Mouse (Mus musculus): ENCODE measurements around the gene Olfr557. TPM values are rescaled to one million over a fixed set of nuclear protein-coding genes. Genes with fewer than 3 reads are reported as not detected.

The Olfr557 gene
- polyA plus RNA-seq (2012; rRNA removed), result not detected in 2 replicates
- polyA plus RNA-seq (2014; fragmentation: Nextera tagmentation; extraction: Ambion mirVana), result not detected in 2 replicates

DNA sequence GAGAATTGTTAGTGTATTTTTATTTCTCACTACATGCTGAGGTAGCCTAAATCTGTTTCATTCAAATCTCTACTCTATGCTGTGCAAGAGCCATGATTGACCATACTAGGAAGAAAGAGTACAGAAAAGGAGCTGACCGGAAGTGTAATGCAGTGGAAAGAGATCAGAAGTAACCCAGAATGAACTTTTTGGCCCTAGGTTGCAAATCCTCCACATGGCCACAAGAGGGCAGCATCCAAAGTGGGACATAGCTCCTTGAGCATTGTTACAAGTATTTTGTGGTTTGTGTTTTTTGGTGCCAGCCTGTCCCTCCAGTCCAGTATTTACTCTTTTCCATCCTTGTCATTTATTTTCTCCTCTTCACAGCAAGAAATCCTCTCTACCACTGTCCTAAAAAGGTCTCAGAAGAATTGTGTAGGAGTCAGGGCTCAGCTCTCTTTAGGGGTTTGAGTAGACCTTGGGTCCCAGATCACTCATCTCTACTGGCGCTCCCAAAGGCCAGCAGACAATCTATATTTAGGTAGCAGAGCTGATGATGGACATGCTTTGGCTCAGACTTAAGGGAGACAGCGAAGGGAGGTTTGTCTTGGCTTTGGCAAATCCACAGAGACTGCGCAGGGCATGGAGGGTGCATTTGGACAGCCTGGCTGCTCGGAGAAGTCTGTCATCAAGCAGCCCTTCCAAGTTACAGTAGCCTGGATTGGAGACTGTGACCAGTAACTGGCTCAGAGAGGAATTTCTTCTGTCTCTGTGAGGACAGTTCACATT is at the start of gene Olfr557:
Gene Olfr557, plus strand, starts transcription at position 553 of the 768 bp plus-strand sequence.
- Histone ChIP-seq H3K4me3 (replicated peaks; ENCODE audit: low read length) (no peak within 1 kb of the TSS), H3K9me3 (ENCODE audit: control insufficient read depth, low read length) (no peaks in the 10 kb centered on the region), H3K4me1 (ENCODE audit: control insufficient read depth, insufficient read depth, low read length) (no peaks in the 10 kb centered on the region), H3K4me2 (replicated peaks; ENCODE audit: low read depth, low read length, severe bottlenecking) (no peak within 1 kb of the TSS), H3K27me3 (ENCODE audit: control insufficient read depth, insufficient read depth, low read length) (no peaks in the 10 kb centered on the region), H3K36me3 (ENCODE audit: control insufficient read depth, insufficient read depth, low read length) (no peaks in the 10 kb centered on the region), H3K27ac (replicated peaks; ENCODE audit: low read depth, low read length) (no peak within 1 kb of the TSS), H3K9ac (ENCODE audit: low read depth, low read length, severe bottlenecking) (no peak within 1 kb of the TSS)
- WGBS, result 77% methylated on average over 5 of the region's 5 CpGs
- peak; percentile 16 for DNase-seq (ENCODE audit: low spot score)
- ATAC-seq (ENCODE audit: low FRiP score, low read depth), result no peak
- TF ChIP-seq POLR2A (IDR thresholded peaks at IDR 0.05; ENCODE audit: borderline replicate concordance, extremely low read depth, insufficient read depth, insufficient read length), result no peak

DNA sequence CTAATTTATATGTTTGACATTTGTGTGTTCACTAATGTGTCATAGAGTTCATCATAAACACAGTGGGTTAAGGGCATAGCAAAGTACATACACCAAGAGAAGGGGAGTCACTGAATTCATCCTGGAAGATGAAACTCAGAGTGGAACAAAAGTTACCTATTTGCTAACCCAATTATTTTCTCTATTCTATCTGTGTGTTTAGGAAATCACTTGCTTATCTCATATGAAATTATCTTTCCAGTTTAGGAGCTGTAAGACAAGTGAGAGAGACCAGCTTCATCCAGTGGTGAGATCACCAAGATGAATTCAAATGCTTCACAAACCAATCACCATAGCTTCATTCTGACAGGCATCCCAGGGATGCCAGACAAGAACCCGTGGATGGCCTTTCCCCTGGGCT is 37.2 kb upstream of the Olfr557 start, which contains the start of gene Olfr555:
Gene Olfr555, plus strand, starts transcription at position 301 of the 400 bp plus-strand sequence.
- Histone ChIP-seq H3K4me3 (replicated peaks; ENCODE audit: low read length) (no peak within 1 kb of the TSS), H3K4me2 (replicated peaks; ENCODE audit: low read depth, low read length, severe bottlenecking) (no peak within 1 kb of the TSS), H3K27ac (replicated peaks; ENCODE audit: low read depth, low read length) (no peak within 1 kb of the TSS), H3K4me1 (ENCODE audit: control insufficient read depth, insufficient read depth, low read length) (no peaks in the 10 kb centered on the region), H3K27me3 (ENCODE audit: control insufficient read depth, insufficient read depth, low read length) (no peaks in the 10 kb centered on the region), H3K36me3 (ENCODE audit: control insufficient read depth, insufficient read depth, low read length) (no peaks in the 10 kb centered on the region), H3K9me3 (ENCODE audit: control insufficient read depth, low read length) (no peaks in the 10 kb centered on the region), H3K9ac (ENCODE audit: low read depth, low read length, severe bottlenecking) (no peak within 1 kb of the TSS)
- TF ChIP-seq POLR2A (IDR thresholded peaks at IDR 0.05; ENCODE audit: borderline replicate concordance, extremely low read depth, insufficient read depth, insufficient read length), result no peak
- ATAC-seq (ENCODE audit: low FRiP score, low read depth) (no peak), DNase-seq (ENCODE audit: low spot score) (no peak)
- 65% methylated on average over 1 of the region's 1 CpGs for WGBS

GRCm38 (mm10) chr7:102664599-102664998 is 31.1 kb upstream of the Olfr557 start, which contains the start of gene Olfr556:
Gene Olfr556 (plus strand): TSS chr7:102664899.
- H3K4me1 ChIP-seq (ENCODE audit: control insufficient read depth, insufficient read depth, low read length), result no peaks in the 10 kb centered on the region
- H3K4me2 ChIP-seq (replicated peaks; ENCODE audit: low read depth, low read length, severe bottlenecking), result no peak within 1 kb of the TSS
- no peak within 1 kb of the TSS for H3K27ac ChIP-seq (replicated peaks; ENCODE audit: low read depth, low read length)
- no peak for DNase-seq (ENCODE audit: low spot score)
- no peak within 1 kb of the TSS for H3K4me3 ChIP-seq (replicated peaks; ENCODE audit: low read length)
- no peaks in the 10 kb centered on the region for H3K36me3 ChIP-seq (ENCODE audit: control insufficient read depth, insufficient read depth, low read length)
- WGBS, result 65% methylated on average over 3 of the region's 3 CpGs
- no peak within 1 kb of the TSS for H3K9ac ChIP-seq (ENCODE audit: low read depth, low read length, severe bottlenecking)
- TF ChIP-seq POLR2A (IDR thresholded peaks at IDR 0.05; ENCODE audit: borderline replicate concordance, extremely low read depth, insufficient read depth, insufficient read length), result no peak
- no peak for ATAC-seq (ENCODE audit: low FRiP score, low read depth)
- H3K9me3 ChIP-seq (ENCODE audit: control insufficient read depth, low read length), result no peaks in the 10 kb centered on the region
- H3K27me3 ChIP-seq (ENCODE audit: control insufficient read depth, insufficient read depth, low read length), result no peaks in the 10 kb centered on the region

GRCm38 (mm10) chr7:102665378-102665777 is 30.3 kb upstream of the Olfr557 start:
- Histone ChIP-seq H3K36me3 (ENCODE audit: control insufficient read depth, insufficient read depth, low read length) (no peaks in the 10 kb centered on the region), H3K27me3 (ENCODE audit: control insufficient read depth, insufficient read depth, low read length) (no peaks in the 10 kb centered on the region), H3K4me3 (replicated peaks; ENCODE audit: low read length) (no peak overlapping the region), H3K9ac (ENCODE audit: low read depth, low read length, severe bottlenecking) (no peak overlapping the region), H3K27ac (replicated peaks; ENCODE audit: low read depth, low read length) (no peak overlapping the region), H3K4me2 (replicated peaks; ENCODE audit: low read depth, low read length, severe bottlenecking) (no peak overlapping the region), H3K4me1 (ENCODE audit: control insufficient read depth, insufficient read depth, low read length) (no peaks in the 10 kb centered on the region), H3K9me3 (ENCODE audit: control insufficient read depth, low read length) (no peaks in the 10 kb centered on the region)
- no peak for ATAC-seq (ENCODE audit: low FRiP score, low read depth)
- peak; percentile 17 for DNase-seq (ENCODE audit: low spot score)
- 30% methylated on average over 2 of the region's 2 CpGs for WGBS
- TF ChIP-seq POLR2A (IDR thresholded peaks at IDR 0.05; ENCODE audit: borderline replicate concordance, extremely low read depth, insufficient read depth, insufficient read length), result no peak

- no peak overlapping the region for H3K4me2 ChIP-seq (replicated peaks; ENCODE audit: low read depth, low read length, severe bottlenecking)
- no peak for ATAC-seq (ENCODE audit: low FRiP score, low read depth)
- no peak for TF ChIP-seq POLR2A (IDR thresholded peaks at IDR 0.05; ENCODE audit: borderline replicate concordance, extremely low read depth, insufficient read depth, insufficient read length)
- H3K9me3 ChIP-seq (ENCODE audit: control insufficient read depth, low read length), result no peaks in the 10 kb centered on the region
- 82% methylated on average over 2 of the region's 2 CpGs for WGBS
- H3K27ac ChIP-seq (replicated peaks; ENCODE audit: low read depth, low read length), result no peak overlapping the region
- H3K4me3 ChIP-seq (replicated peaks; ENCODE audit: low read length), result no peak overlapping the region
- no peak overlapping the region for H3K9ac ChIP-seq (ENCODE audit: low read depth, low read length, severe bottlenecking)
- no peaks in the 10 kb centered on the region for H3K4me1 ChIP-seq (ENCODE audit: control insufficient read depth, insufficient read depth, low read length)
- no peak for DNase-seq (ENCODE audit: low spot score)
- H3K36me3 ChIP-seq (ENCODE audit: control insufficient read depth, insufficient read depth, low read length), result 0 out of 2 replicates have a peak, but pooled peaks cover 3% of the 10 kb centered on the region
- no peaks in the 10 kb centered on the region for H3K27me3 ChIP-seq (ENCODE audit: control insufficient read depth, insufficient read depth, low read length)
These were observed 19.5 kb upstream of the Olfr557 start for GRCm38 (mm10) chr7:102676225-102676624.
